8 mouse cellular contexts compared by ENCODE assay signal in the genomic region with DNA sequence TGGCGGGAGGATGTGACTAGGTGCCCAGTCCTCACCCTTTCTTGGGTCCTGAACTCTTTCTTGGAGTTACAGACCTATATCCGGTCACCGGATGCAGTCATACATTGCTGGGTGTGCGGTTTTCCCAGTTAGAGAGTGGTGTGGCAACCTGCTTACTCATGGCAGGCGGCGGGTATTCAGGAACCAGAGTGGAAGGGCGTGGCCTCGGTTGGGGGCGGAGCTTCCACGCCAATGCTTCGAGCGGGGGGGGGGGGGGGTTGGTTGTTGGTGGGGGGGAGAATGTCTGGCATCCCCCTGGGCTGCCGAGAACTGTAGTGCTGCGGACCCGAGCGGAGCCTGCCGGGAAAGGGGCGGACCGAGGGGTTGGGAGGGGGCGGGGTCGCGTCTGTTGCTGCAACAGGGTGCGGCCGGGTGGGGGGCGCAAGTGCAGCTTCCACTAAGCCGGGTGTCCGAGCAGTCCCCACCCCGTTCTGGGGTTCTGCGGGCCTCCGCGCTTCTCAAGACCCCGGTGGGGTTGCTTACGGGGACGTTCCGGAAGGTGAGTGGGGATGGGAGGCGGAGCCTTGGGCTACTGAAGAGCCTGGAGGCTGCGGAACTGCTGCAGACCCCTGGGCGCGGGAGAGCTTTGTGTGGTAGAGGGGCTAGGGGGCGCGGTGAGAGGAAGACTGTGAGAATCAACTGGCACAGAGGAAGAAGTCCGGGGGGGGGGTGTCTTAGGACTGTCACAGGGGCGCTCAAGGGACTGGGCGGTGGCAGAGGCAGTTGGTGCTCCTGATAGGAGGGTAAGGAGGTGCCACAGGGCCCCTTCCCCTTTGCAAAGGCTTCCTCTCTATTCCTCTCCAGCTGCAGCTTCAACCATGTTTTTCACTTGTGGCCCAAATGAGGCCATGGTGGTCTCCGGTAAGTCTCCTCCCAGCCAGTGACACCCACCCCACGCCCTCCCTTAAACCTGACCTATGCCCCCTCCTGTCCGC. TPM values are rescaled to one million over a fixed set of nuclear protein-coding genes. Genes with fewer than 3 reads are reported as not detected.
A peak's percentile ranks its signal among the peaks of the same experiment; 100 is the strongest.
DNase-seq lines count a peak whose midpoint lies in the region; ATAC-seq and TF ChIP-seq lines count a peak whose summit lies in the region.

Gene Flot1, plus strand, starts transcription at position 267 of the 974 bp plus-strand sequence.

- peak within 1 kb of the TSS; percentile 92 for H3K27ac ChIP-seq in bone marrow, adult 2 months (ENCODE audit: control insufficient read depth, insufficient read depth, low read depth, low read length, poor library complexity)
- peak within 1 kb of the TSS; percentile 93 for H3K27ac ChIP-seq in embryonic facial prominence, embryonic 15.5 days (replicated peaks)
- peak within 1 kb of the TSS; percentile 97 for H3K27ac ChIP-seq in liver, embryonic 11.5 days (ENCODE audit: low read depth, low read length)
- H3K27ac ChIP-seq in stomach, embryonic 14.5 days (ENCODE audit: low read length), result peak within 1 kb of the TSS; percentile 81

- peak; percentile 78 to 80 for DNase-seq in B cell, adult 2 months
- peak; percentile 85 for DNase-seq in heart, adult 8-10 months (ENCODE audit: low spot score)
- DNase-seq in kidney, adult 9 months, result peak; percentile 90
- peak; percentile 95 for DNase-seq in liver, embryonic 11.5 days (ENCODE audit: low spot score)
- DNase-seq in naive thymus-derived CD4-positive, alpha-beta T cell, adult 2 months (ENCODE audit: low read depth), result peak; percentile 85

- peaks cover 2% of the 10 kb centered on the region for H3K4me1 ChIP-seq in bone marrow, adult 2 months (ENCODE audit: control insufficient read depth, insufficient read depth, low read length)
- H3K4me1 ChIP-seq in embryonic facial prominence, embryonic 15.5 days, result peaks cover 33% of the 10 kb centered on the region
- H3K4me1 ChIP-seq in liver, embryonic 11.5 days (replicated peaks; ENCODE audit: control insufficient read depth, insufficient read depth, low read length), result peaks cover 30% of the 10 kb centered on the region
- H3K4me1 ChIP-seq in stomach, embryonic 14.5 days (ENCODE audit: control insufficient read depth, insufficient read depth, low read length), result peaks cover 19% of the 10 kb centered on the region; the same call in 1 of the 2 replicates

- ATAC-seq in embryonic facial prominence, embryonic 15.5 days (ENCODE audit: insufficient number of reproducible peaks, low FRiP score, low TSS enrichment, low read depth), result peak; percentile 87
- ATAC-seq in liver, embryonic 11.5 days (replicated peaks; ENCODE audit: low FRiP score), result peak; percentile 82
- peak; percentile 89 for ATAC-seq in stomach, embryonic 14.5 days (ENCODE audit: insufficient number of reproducible peaks, insufficient read depth, low FRiP score, low read depth)

- no peaks in the 10 kb centered on the region for H3K9me3 ChIP-seq in embryonic facial prominence, embryonic 15.5 days (replicated peaks)
- H3K9me3 ChIP-seq in liver, embryonic 11.5 days (ENCODE audit: control insufficient read depth, low read length), result no peaks in the 10 kb centered on the region
- H3K9me3 ChIP-seq in stomach, embryonic 14.5 days (ENCODE audit: control insufficient read depth, low read depth, low read length), result no peaks in the 10 kb centered on the region

- peak within 1 kb of the TSS; percentile 94 for H3K4me2 ChIP-seq in embryonic facial prominence, embryonic 15.5 days (replicated peaks)
- peak within 1 kb of the TSS; percentile 100 for H3K4me2 ChIP-seq in liver, embryonic 11.5 days
- peak within 1 kb of the TSS; percentile 91 for H3K4me2 ChIP-seq in stomach, embryonic 14.5 days (replicated peaks; ENCODE audit: low read depth, low read length)

- peaks cover 31% of the 10 kb centered on the region for H3K36me3 ChIP-seq in embryonic facial prominence, embryonic 15.5 days
- peaks cover 20% of the 10 kb centered on the region for H3K36me3 ChIP-seq in liver, embryonic 11.5 days (ENCODE audit: control insufficient read depth, insufficient read depth, low read length)
- H3K36me3 ChIP-seq in stomach, embryonic 14.5 days (ENCODE audit: control insufficient read depth, insufficient read depth, low read length), result peaks cover 14% of the 10 kb centered on the region; the same call in 1 of the 2 replicates

- H3K9ac ChIP-seq in embryonic facial prominence, embryonic 15.5 days, result peak within 1 kb of the TSS; percentile 72
- H3K9ac ChIP-seq in liver, embryonic 11.5 days (ENCODE audit: low read depth, low read length), result peak within 1 kb of the TSS; percentile 83
- peak within 1 kb of the TSS; percentile 53; the same call in 1 of the 2 replicates for H3K9ac ChIP-seq in stomach, embryonic 14.5 days (replicated peaks; ENCODE audit: low read depth, low read length)

- H3K27me3 ChIP-seq in embryonic facial prominence, embryonic 15.5 days, result no peaks in the 10 kb centered on the region
- H3K27me3 ChIP-seq in liver, embryonic 11.5 days (replicated peaks; ENCODE audit: control insufficient read depth, insufficient read depth, low read length), result 0 out of 2 replicates have a peak, but pooled peaks cover 4% of the 10 kb centered on the region
- H3K27me3 ChIP-seq in stomach, embryonic 14.5 days (ENCODE audit: control insufficient read depth, insufficient read depth, low read length), result no peaks in the 10 kb centered on the region

- WGBS in bone marrow, adult 2 months, result 1% methylated on average over 47 of the region's 47 CpGs
- WGBS in embryonic facial prominence, embryonic 15.5 days, result under 1% methylated on average over 47 of the region's 47 CpGs
- WGBS in liver, embryonic 11.5 days, result under 1% methylated on average over 47 of the region's 47 CpGs
- WGBS in stomach, embryonic 14.5 days, result under 1% methylated on average over 45 of the region's 47 CpGs

- peak within 1 kb of the TSS; percentile 74 for H3K4me3 ChIP-seq in bone marrow, adult 2 months (replicated peaks; ENCODE audit: control insufficient read depth, low read depth, low read length)
- H3K4me3 ChIP-seq in embryonic facial prominence, embryonic 15.5 days (replicated peaks), result peak within 1 kb of the TSS; percentile 69
- H3K4me3 ChIP-seq in liver, embryonic 11.5 days (ENCODE audit: low read depth, low read length), result peak within 1 kb of the TSS; percentile 79
- peak within 1 kb of the TSS; percentile 62 for H3K4me3 ChIP-seq in stomach, embryonic 14.5 days (ENCODE audit: low read depth, low read length)

- TF ChIP-seq CTCF in bone marrow, adult 2 months (IDR thresholded peaks at IDR 0.05; ENCODE audit: control insufficient read depth, insufficient read depth, low read length), result no peak

- TF ChIP-seq POLR2A in bone marrow, adult 2 months (IDR thresholded peaks at IDR 0.05; ENCODE audit: borderline replicate concordance, control insufficient read depth, low read depth, low read length), result peak; percentile 33; the same call in 1 of the 2 replicates

RNA-seq across cellular contexts. Expression of gene Flot1, which starts in this region (rescaled TPM):
- 41.7 and 90.0 TPM in 2 replicates for polyA plus RNA-seq in bone marrow, adult 2 months (2011; ENCODE audit: insufficient read depth, insufficient read length, low replicate concordance, missing spikeins)
- 64.4 and 72.6 TPM in 2 replicates for polyA plus RNA-seq in embryonic facial prominence, embryonic 15.5 days (2015; fragmentation: Nextera tagmentation; extraction: Ambion mirVana)
- total RNA-seq in heart, adult 8-10 months (2022), result 100 to 1,000 TPM; 154 to 174 (median 157) TPM
- polyA plus RNA-seq in liver, embryonic 11.5 days (2014; fragmentation: Nextera tagmentation; extraction: Ambion mirVana), result 59.3 and 67.8 TPM in 2 replicates
- polyA plus RNA-seq in stomach, embryonic 14.5 days (2014; fragmentation: Nextera tagmentation; extraction: Ambion mirVana), result 42.8 and 44.2 TPM in 2 replicates

Comparison
In these comparisons a context has a peak if more than half of its experiments do, and no peak if none do; other contexts are left out.
1. Peak in every context shown above with its lines: DNase-seq, ATAC-seq, H3K4me3 ChIP-seq and H3K27ac ChIP-seq.